Mouse (Mus musculus): ENCODE data around the gene Osbpl6.

The Osbpl6 gene

DNA sequence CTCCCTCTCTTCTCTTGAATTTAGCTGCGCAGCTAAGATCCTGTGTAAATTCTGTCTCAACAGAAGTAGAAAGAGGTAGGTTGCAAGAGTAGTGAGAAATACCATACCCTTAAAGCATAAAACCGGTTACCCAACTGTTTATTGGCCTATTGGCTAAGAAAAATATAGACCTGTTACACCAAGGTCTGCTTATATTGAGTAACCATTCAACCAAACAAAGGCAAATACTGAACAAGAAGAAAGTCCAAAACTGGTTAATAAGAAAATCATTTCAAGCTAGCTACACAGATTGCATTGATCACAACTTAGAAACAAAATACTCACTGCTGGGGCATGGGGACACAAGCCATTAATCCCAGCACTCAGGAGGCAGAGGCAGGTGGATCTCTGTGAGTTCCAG is 233.3 kb downstream of the Osbpl6 start:
- DNase-seq (ENCODE audit: low read depth in 2 of 2, low spot score in 2 of 2) = no peak

DNA sequence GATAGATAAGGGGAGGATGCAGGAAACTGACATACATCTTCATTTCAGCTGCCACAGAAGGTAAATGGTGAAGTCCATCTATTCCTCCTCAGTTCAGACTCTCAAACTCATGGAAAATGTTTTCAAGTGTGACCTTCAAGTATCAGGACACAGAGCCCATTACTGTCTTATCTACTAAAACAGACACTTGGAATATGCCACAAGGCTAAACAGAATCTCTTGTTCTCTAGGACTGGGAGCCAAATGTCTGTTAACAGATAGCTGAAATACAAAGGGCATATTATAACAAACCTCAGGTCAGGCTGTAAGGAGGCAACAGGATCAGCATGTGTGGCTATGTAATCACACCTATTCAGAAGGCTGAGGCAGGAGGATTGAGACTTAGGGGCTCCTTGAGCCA is 237.5 kb downstream of the Osbpl6 start:
- DNase-seq (ENCODE audit: low read depth in 2 of 2, low spot score in 2 of 2) = no peak

DNA sequence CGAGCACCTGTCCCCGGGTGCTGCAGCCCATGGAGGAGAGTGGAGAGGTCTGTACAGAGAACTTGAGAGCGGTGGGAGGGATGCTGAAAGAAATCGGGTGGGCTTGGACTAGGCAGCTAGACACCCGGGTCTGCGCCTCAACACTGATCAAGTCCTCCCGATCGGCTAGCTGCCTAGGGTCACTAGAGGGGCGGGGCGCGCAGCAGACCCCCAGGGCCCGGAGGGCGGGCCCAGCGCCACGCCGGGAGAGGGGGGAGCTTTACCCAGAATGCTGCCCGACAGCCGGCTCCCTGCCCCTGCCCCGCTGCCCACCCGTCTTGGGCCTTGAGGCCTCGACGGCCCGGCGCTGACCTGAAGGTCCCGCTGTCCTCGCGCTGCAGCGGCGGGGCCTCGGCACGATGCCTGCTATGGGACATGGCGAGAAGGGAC is 241.1 kb downstream of the Osbpl6 start:
- DNase-seq (ENCODE audit: low read depth in 2 of 2, low spot score in 2 of 2) = no peak

DNA sequence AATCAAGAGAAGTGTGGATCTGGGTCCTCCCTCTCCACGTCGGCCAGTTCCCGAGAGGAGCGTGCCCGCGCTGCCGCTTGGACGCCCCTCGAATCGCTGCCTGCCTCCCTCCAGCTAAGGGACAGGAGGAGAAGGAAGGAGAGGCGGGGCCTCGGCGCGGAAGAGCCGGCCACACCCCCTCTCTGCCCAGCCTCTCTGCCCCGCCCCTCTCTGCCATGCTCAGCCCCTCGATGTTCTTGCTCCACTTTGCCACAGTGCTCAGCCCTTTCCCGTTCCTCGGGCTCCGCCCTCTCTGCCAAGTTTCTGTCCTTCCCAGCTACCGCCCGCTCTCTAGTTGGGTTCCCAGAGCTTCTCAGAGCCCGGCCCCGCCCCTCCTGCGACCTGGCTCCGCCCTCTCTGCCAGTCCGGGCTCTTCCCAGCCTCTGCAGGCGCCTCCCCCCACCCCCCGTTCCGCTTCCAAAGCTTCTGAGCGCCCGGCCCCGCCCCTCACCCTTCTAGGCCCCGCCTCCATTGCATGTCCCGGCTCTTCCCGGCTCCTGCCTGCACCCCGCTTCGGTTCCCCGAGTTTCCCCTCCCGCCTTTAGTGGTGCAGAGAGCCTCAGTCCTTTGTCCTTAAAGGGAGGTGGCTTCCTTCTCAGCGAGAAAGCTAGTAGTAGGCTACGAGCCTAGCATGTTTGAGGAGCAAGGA is 241.7 kb downstream of the Osbpl6 start, which contains the start of the genes Prkra and Pjvk:
Gene Prkra, minus strand, starts transcription at position 133 of the 688 bp plus-strand sequence.
Gene Pjvk, plus strand, starts transcription at position 594 of the 688 bp plus-strand sequence.
- peak; percentile 57 to 73 for DNase-seq (ENCODE audit: low read depth in 2 of 2, low spot score in 2 of 2)

DNA sequence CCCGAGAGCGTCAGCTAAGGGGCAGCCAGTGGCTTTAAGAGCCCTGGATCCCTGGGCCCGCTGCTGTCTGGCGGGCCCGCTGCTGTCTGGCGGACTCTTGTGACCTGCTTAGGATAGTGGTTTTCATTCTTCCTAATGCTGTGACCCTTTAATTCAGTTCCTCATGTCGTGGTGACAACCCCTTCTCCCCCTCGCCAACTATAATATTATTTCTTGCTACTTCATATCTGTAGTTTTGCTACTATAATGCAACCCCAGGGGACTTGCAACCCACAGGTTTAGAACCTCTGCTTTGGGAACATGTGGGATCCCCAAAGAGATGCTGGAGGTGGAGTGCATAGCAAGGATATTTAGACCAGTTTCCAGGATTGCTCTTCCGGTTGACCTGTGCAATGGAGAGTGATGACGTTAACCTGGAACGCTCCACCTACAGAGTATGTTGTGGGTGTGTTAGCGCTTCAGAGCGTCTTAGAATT is 242.4 kb downstream of the Osbpl6 start:
- DNase-seq (ENCODE audit: low read depth in 2 of 2, low spot score in 2 of 2) = no peak
